Mouse (Mus musculus) adipocyte (in vitro differentiated cells): ENCODE results near the gene Stxbp6.

Experiments
- DNase-seq: peaks from one replicate; pipeline ENCODE4 v3.0.0-alpha.2; 2016; ENCODE audit warnings: low spot score

The Stxbp6 gene

GRCm38 (mm10) chr12:44996274-44996673 is 78.2 kb downstream of the Stxbp6 start:
- DNase-seq: no peak

- DNase-seq: no peak
Measured at GRCm38 (mm10) chr12:44993391-44993790, 81.1 kb downstream of the Stxbp6 start.

- no peak for DNase-seq
Measured at GRCm38 (mm10) chr12:44992847-44993246, 81.7 kb downstream of the Stxbp6 start.

GRCm38 (mm10) chr12:44990379-44990778 is 84.1 kb downstream of the Stxbp6 start:
- DNase-seq: no peak

- DNase-seq: no peak
Measured at GRCm38 (mm10) chr12:44989011-44989410, 85.5 kb downstream of the Stxbp6 start.

GRCm38 (mm10) chr12:44987762-44988161 is 86.7 kb downstream of the Stxbp6 start:
- no peak for DNase-seq

- no peak for DNase-seq
Measured at GRCm38 (mm10) chr12:44979316-44979848, 95.1 kb downstream of the Stxbp6 start.

GRCm38 (mm10) chr12:44975266-44975665 is 99.2 kb downstream of the Stxbp6 start:
- DNase-seq: no peak

GRCm38 (mm10) chr12:44971477-44971876 is 103.0 kb downstream of the Stxbp6 start:
- DNase-seq: no peak

- DNase-seq: no peak
Measured at GRCm38 (mm10) chr12:44967448-44967847, 107.1 kb downstream of the Stxbp6 start.

GRCm38 (mm10) chr12:44957474-44957873 is 117.0 kb downstream of the Stxbp6 start:
- no peak for DNase-seq

GRCm38 (mm10) chr12:44953121-44953520 is 121.4 kb downstream of the Stxbp6 start:
- DNase-seq: no peak

GRCm38 (mm10) chr12:44952072-44952471 is 122.4 kb downstream of the Stxbp6 start:
- DNase-seq: no peak

- DNase-seq: no peak
Measured at GRCm38 (mm10) chr12:44950559-44950958, 124.0 kb downstream of the Stxbp6 start.

- no peak for DNase-seq
Measured at GRCm38 (mm10) chr12:44947823-44948222, 126.7 kb downstream of the Stxbp6 start.

- DNase-seq: no peak
Measured at GRCm38 (mm10) chr12:44940325-44940724, 134.2 kb downstream of the Stxbp6 start.

- no peak for DNase-seq
Measured at GRCm38 (mm10) chr12:44939106-44939505, 135.4 kb downstream of the Stxbp6 start.

- DNase-seq: no peak
Measured at GRCm38 (mm10) chr12:44932954-44933353, 141.6 kb downstream of the Stxbp6 start.

GRCm38 (mm10) chr12:44931716-44932115 is 142.8 kb downstream of the Stxbp6 start:
- DNase-seq: no peak

- no peak for DNase-seq
Measured at GRCm38 (mm10) chr12:44928456-44928855, 146.1 kb downstream of the Stxbp6 start.

- no peak for DNase-seq
Measured at GRCm38 (mm10) chr12:44925901-44926300, 148.6 kb downstream of the Stxbp6 start.

GRCm38 (mm10) chr12:44923273-44923672 is 151.2 kb downstream of the Stxbp6 start:
- DNase-seq: no peak

- no peak for DNase-seq
Measured at GRCm38 (mm10) chr12:44922241-44922640, 152.3 kb downstream of the Stxbp6 start.

GRCm38 (mm10) chr12:44919613-44920012 is 154.9 kb downstream of the Stxbp6 start:
- DNase-seq: no peak

- no peak for DNase-seq
Measured at GRCm38 (mm10) chr12:44918929-44919328, 155.6 kb downstream of the Stxbp6 start.
